Mouse (Mus musculus) hindbrain, postnatal 0 days (tissue): ENCODE results near the gene Ttc29. TPM values are rescaled to one million over a fixed set of nuclear protein-coding genes. Genes with fewer than 3 reads are reported as not detected.

ENCODE experiments used
- ATAC-seq: fragments of 200-750 bp; cut with Nextera tagmentation; 2 replicates; pipeline ENCODE4 v1.8.0; 2017; ENCODE audit warnings: mild to moderate bottlenecking, moderate TSS enrichment, moderate library complexity
- DNase-seq: peaks from one replicate; pipeline ENCODE4 v3.0.0-alpha.2; 2015; ENCODE audit warnings: low spot score
- H3K27ac ChIP-seq: fragments of 300-500 bp; sonication (generic); 2 replicates; pipeline ENCODE4 v1.5.1; 2014; ENCODE audit warnings: mild to moderate bottlenecking
- H3K27me3 ChIP-seq: fragments of 300-500 bp; sonication (generic); 2 replicates; pipeline ENCODE4 v1.6.1; 2014; ENCODE audit warnings: low read length, mixed read lengths; ENCODE audit not compliant: insufficient read depth
- H3K36me3 ChIP-seq: fragments of 300-500 bp; sonication (generic); 2 replicates; pipeline ENCODE4 v1.6.1; 2014; ENCODE audit warnings: low read length, mixed read lengths; ENCODE audit not compliant: insufficient read depth
- H3K4me1 ChIP-seq: fragments of 300-500 bp; sonication (generic); 2 replicates; pipeline ENCODE4 v1.6.1; 2014; ENCODE audit warnings: antibody characterized with exemption, low read length, mixed read lengths; ENCODE audit not compliant: insufficient read depth
- H3K4me2 ChIP-seq: fragments of 300-500 bp; sonication (generic); 2 replicates; pipeline ENCODE4 v1.6.1; 2014; ENCODE audit warnings: low read depth, mild to moderate bottlenecking, low read length, moderate library complexity, mixed read lengths
- H3K4me3 ChIP-seq: fragments of 300-500 bp; sonication (generic); 2 replicates; pipeline ENCODE4 v1.5.1; 2014; ENCODE audit warnings: low read length
- H3K9ac ChIP-seq: fragments of 300-500 bp; sonication (generic); replicated peaks from 2 replicates; pipeline ENCODE4 v1.6.1; 2014; ENCODE audit warnings: mild to moderate bottlenecking, low read length, moderate library complexity, mixed read lengths
- H3K9me3 ChIP-seq: fragments of 300-500 bp; sonication (generic); 2 replicates; pipeline ENCODE4 v1.6.1; 2016; ENCODE audit warnings: low read length, mixed read lengths
- CTCF ChIP-seq: IDR thresholded peaks from 2 replicates; pipeline ENCODE4 v1.5.1; 2016; ENCODE audit warnings: antibody characterized with exemption, control low read depth, low read depth
- WGBS: fragments of 180-500 bp; shearing (Covaris S2); extraction: QIAGEN DNeasy Blood & Tissue Kit; methylation state at CpG from one replicate; pipeline ENCODE4 v1.1.7; 2014; 5-methylcytosine and 5-hydroxymethylcytosine counted together
- polyA plus RNA-seq: library from polyadenylated mRNA; unstranded; fragments of >200 nt; fragmentation: Nextera tagmentation; extraction: Ambion mirVana; gene quantifications from 2 replicates; pipeline ENCODE4 v1.2.1, GENCODE M21; 2015
- total RNA-seq: library from RNA; depleted of rRNA; stranded (reverse); fragments of >200 nt; gene quantifications from 2 replicates; pipeline ENCODE4 v1.2.3, GENCODE M21; 2014

The Ttc29 gene
- total and polyA plus RNA-seq, 2 experiments from 2014 or later: 0.69 to 0.84 TPM

DNA sequence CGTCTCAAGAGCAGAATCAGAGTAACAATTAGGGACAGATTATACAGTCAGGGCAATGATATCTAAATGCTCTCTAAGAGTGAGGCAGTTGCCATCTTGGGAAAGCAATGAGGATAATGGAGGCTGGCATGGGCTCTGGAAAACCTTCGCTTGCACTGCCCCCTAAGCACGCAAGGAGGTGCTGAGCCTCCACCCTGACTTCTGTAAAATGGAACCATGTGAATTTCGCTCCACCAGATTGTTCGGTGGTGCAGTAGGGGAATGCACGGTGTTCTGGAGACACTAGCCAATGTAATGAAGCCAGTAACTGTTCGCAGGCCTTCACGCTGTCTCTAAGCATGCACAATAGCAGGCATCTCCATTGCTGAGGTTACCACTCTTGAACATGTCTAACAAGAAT, 63.0 kb downstream of the Ttc29 start:
- ATAC-seq (no peak), DNase-seq (no peak)
- H3K27ac ChIP-seq: no peak overlapping the region
- no peak overlapping the region for H3K9ac ChIP-seq
- 88% methylated on average over 8 of the region's 8 CpGs for WGBS
- H3K9me3 ChIP-seq: no peaks in the 10 kb centered on the region
- no peak overlapping the region for H3K4me2 ChIP-seq
- TF ChIP-seq CTCF: no peak
- no peaks in the 10 kb centered on the region; the same call in 1 of the 2 replicates for H3K4me1 ChIP-seq
- no peak overlapping the region for H3K4me3 ChIP-seq
- H3K27me3 ChIP-seq: no peaks in the 10 kb centered on the region
- H3K36me3 ChIP-seq: no peaks in the 10 kb centered on the region

- H3K4me1 ChIP-seq: no peaks in the 10 kb centered on the region
- no peak overlapping the region for H3K9ac ChIP-seq
- H3K4me2 ChIP-seq: no peak overlapping the region
- no peaks in the 10 kb centered on the region for H3K27me3 ChIP-seq
- DNase-seq: peak; percentile 32
- 44% methylated on average over 2 of the region's 2 CpGs for WGBS
- H3K9me3 ChIP-seq: no peaks in the 10 kb centered on the region
- no peak overlapping the region for H3K4me3 ChIP-seq
- no peaks in the 10 kb centered on the region for H3K36me3 ChIP-seq
- ATAC-seq: no peak
- no peak overlapping the region for H3K27ac ChIP-seq
- no peak for TF ChIP-seq CTCF
These were observed 64.3 kb downstream of the Ttc29 start for GRCm38 (mm10) chr8:78277411-78277810.

GRCm38 (mm10) chr8:78278598-78278997, 65.5 kb downstream of the Ttc29 start:
- no peak for TF ChIP-seq CTCF
- DNase-seq (no peak), ATAC-seq (no peak)
- Histone ChIP-seq H3K36me3 (no peaks in the 10 kb centered on the region), H3K4me2 (no peak overlapping the region), H3K4me3 (no peak overlapping the region), H3K9ac (no peak overlapping the region), H3K27me3 (no peaks in the 10 kb centered on the region), H3K9me3 (no peaks in the 10 kb centered on the region), H3K27ac (no peak overlapping the region), H3K4me1 (no peaks in the 10 kb centered on the region)
- WGBS: 94% methylated on average over 5 of the region's 5 CpGs

GRCm38 (mm10) chr8:78284805-78285204, 71.7 kb downstream of the Ttc29 start:
- TF ChIP-seq CTCF: no peak
- H3K9ac ChIP-seq: no peak overlapping the region
- no peaks in the 10 kb centered on the region for H3K9me3 ChIP-seq
- no peak overlapping the region for H3K4me2 ChIP-seq
- no peaks in the 10 kb centered on the region for H3K4me1 ChIP-seq
- H3K36me3 ChIP-seq: no peaks in the 10 kb centered on the region
- H3K27me3 ChIP-seq: no peaks in the 10 kb centered on the region
- no peak for DNase-seq
- H3K4me3 ChIP-seq: no peak overlapping the region
- no peak for ATAC-seq
- no peak overlapping the region for H3K27ac ChIP-seq
- WGBS: 69% methylated on average over 2 of the region's 2 CpGs

DNA sequence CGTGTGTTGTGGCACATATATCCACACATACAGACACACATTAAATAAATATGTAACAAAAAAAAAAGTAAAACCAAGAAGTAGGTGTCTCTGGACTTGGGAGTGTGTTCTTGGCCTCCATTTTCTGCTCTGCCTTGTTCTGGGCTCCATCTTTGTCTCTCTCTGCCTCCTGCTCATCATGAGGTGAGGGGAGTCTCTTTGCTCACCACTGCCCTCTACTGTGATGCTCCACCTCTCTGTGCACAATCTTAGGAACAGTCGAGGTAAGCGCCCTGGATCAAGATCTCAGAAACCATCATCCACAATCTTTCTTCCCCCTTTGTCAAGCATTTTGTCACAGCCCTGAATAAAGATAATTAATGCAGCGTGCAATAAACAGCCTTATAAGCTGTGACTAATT, 72.3 kb downstream of the Ttc29 start:
- Histone ChIP-seq H3K4me1 (no peaks in the 10 kb centered on the region), H3K4me3 (no peak overlapping the region), H3K9ac (no peak overlapping the region), H3K27ac (no peak overlapping the region), H3K36me3 (no peaks in the 10 kb centered on the region), H3K27me3 (no peaks in the 10 kb centered on the region), H3K4me2 (no peak overlapping the region), H3K9me3 (no peaks in the 10 kb centered on the region)
- TF ChIP-seq CTCF: 0 out of 2 replicates have a peak, but pooled peaks have one; percentile 2
- ATAC-seq: no peak
- no peak for DNase-seq
- WGBS: 81% methylated on average over 4 of the region's 4 CpGs

DNA sequence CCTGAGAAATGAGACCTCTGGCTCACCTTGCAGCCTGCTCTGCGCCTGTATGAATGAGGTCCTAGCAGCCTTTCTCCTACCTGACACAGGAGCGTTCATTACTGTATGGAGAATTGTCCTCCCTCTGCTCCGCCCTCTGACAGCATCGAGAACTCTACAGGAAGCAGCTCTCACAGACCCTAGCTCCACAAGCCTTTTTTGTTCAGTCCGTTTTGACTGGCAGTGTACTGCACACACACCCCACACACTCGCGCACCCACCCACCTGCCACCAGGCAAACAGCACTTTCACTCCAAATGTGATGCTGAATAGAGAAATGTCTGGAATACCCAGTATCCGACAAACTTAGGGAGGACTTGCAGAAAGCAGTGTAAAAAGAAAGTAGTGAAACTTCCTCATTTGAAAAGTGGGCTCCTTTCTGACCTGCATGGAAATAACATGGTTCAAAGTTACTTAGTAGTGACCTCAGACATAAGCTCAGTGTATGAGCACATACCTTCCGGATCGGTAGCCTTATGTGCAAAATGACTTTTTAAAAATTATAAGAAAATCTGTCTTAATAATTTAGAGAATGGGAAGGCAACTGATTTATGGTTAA, 76.4 kb downstream of the Ttc29 start:
- Histone ChIP-seq H3K9me3 (no peaks in the 10 kb centered on the region), H3K27me3 (no peaks in the 10 kb centered on the region), H3K4me2 (no peak overlapping the region), H3K27ac (no peak overlapping the region), H3K9ac (no peak overlapping the region), H3K36me3 (no peaks in the 10 kb centered on the region), H3K4me3 (no peak overlapping the region), H3K4me1 (no peaks in the 10 kb centered on the region)
- 68% methylated on average over 10 of the region's 10 CpGs for WGBS
- no peak for TF ChIP-seq CTCF
- ATAC-seq: no peak
- DNase-seq: no peak

- no peak overlapping the region for H3K4me3 ChIP-seq
- 57% methylated on average over 7 of the region's 7 CpGs for WGBS
- DNase-seq (peak; percentile 37), ATAC-seq (no peak)
- no peak overlapping the region for H3K4me2 ChIP-seq
- H3K36me3 ChIP-seq: no peaks in the 10 kb centered on the region
- H3K4me1 ChIP-seq: no peaks in the 10 kb centered on the region
- no peaks in the 10 kb centered on the region for H3K9me3 ChIP-seq
- no peaks in the 10 kb centered on the region for H3K27me3 ChIP-seq
- TF ChIP-seq CTCF: no peak
- H3K27ac ChIP-seq: no peak overlapping the region
- no peak overlapping the region for H3K9ac ChIP-seq
These were observed 77.2 kb downstream of the Ttc29 start for GRCm38 (mm10) chr8:78290274-78290673.
